Mouse (Mus musculus): ENCODE measurements around the gene Smok3b. TPM values are rescaled to one million over a fixed set of nuclear protein-coding genes. Genes with fewer than 3 reads are reported as not detected.
"Not testable (repeated sequence)": the region's sequence is repeated elsewhere in the genome, so short reads cannot be mapped to it uniquely, and the experiment has no call there.

The Smok3b gene
- total RNA-seq (2021) = not detected
- long read RNA-seq = 0 reads

DNA sequence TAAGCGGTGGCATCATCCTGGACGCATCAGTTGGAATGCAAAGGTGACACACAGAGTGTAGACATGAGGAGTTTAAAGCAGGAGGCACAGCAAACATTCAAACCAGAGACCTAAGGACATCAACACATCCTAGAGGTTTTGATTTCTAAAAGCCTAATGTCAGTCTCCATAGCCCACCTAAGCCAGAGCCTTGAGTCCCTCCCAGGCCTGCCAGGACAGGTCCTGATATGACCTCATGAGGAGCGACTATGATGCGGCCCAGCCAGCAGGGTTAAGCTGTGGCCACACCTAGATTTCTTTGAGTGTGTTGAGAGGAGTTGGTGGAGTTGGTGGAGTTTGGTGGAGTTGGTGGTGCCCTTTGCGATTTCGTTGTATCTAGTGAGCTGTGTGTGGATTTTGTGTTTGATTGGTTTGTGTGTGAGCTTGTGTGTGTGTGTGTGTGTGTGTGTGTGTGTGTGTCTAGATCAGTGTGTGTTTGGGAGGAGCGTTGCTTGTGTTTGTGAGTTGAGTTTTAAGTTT lies at the start of gene Smok3b, which contains the start of gene Smok3a:
Gene Smok3b (plus strand): TSS at position 469 of the 519 bp plus-strand sequence.
Gene Smok3a (plus strand): TSS at position 301 of the 519 bp plus-strand sequence.
- DNase-seq (ENCODE audit: low spot score in 2 of 2) = not testable (repeated sequence)

- no peak for DNase-seq (ENCODE audit: low spot score in 2 of 2)
Measured at GRCm38 (mm10) chr5:137973161-137973560, 48.1 kb upstream of the Smok3b start.

GRCm38 (mm10) chr5:137973738-137974137 lies 47.5 kb upstream of the Smok3b start:
- peak; percentile 17 to 41 for DNase-seq (ENCODE audit: low spot score in 2 of 2)

GRCm38 (mm10) chr5:137974724-137975123 lies 46.5 kb upstream of the Smok3b start:
- DNase-seq (ENCODE audit: low spot score in 2 of 2) = no peak

- DNase-seq (ENCODE audit: low spot score in 2 of 2) = no peak
Measured at GRCm38 (mm10) chr5:137975434-137975833, 45.8 kb upstream of the Smok3b start.

GRCm38 (mm10) chr5:137977291-137977690 lies 43.9 kb upstream of the Smok3b start:
- no peak for DNase-seq (ENCODE audit: low spot score in 2 of 2)

- no peak for DNase-seq (ENCODE audit: low spot score in 2 of 2)
Measured at GRCm38 (mm10) chr5:137979081-137979480, 42.1 kb upstream of the Smok3b start.

GRCm38 (mm10) chr5:137981300-137981699 lies 39.9 kb upstream of the Smok3b start, which contains the start of gene Azgp1:
TSS of gene Azgp1 (plus strand) at chr5:137981520.
- DNase-seq (ENCODE audit: low spot score in 2 of 2) = no peak

DNA sequence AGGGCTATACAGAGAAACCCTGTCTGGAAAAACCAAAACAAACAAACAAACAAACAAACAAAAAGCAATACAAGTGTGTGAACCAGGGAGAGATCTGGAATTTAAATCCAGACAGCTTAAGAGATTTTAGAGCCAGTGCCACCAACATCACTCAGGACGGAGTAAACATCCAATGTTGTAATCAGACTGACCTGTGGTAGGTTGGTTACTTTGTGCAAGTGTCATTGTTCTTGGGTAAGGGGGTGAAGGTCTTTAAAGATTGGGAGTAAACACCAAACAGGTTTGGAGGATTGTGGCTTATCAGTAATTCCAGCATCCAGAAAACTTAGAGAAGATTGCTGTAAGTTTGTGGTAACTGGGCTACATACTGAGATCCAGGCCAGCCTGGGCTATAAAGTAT lies 34.9 kb upstream of the Smok3b start:
- no peak for DNase-seq (ENCODE audit: low spot score in 2 of 2)

DNA sequence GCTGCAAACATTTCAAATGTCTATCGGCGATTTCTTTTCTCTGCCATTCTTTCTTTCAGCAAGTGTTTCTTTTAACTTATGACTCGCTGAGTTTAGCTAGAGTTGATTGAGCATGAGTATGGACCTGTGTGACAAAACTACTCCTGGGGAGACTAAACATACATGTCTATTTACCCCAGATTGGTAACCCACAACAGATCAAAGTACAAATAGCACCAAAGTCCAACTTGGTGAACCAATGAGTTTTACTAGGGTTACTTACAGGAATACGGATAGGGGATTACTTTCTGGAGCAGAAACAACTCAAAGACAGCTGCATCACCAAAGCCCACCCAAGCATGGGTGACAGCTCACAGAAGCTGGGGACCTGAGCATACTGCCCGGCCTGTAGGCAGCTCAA lies 11.8 kb upstream of the Smok3b start:
- no peak for DNase-seq (ENCODE audit: low spot score in 2 of 2)

- DNase-seq (ENCODE audit: low spot score in 2 of 2) = no peak
Measured at GRCm38 (mm10) chr5:138012382-138012781, 8.8 kb upstream of the Smok3b start.

DNA sequence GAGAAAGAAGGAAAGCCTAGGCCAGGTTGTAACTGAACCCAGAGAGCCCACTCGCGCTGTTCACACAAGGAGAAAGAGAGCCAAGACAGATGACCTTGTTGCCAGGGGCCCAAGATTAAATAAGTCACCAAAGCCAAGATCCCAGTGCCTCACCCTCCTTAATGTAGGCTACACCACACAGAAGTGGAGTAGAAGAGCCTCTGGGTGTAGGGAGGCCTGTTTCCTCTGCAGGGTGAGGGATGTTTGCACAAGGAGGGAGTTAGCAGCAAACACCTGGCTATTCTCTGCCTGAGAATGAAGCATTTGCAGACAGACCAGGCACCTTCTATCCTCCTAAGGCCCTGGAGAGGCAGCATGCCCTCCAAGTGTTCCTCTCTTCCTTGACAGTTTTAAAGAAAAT lies 4.7 kb upstream of the Smok3b start:
- no peak for DNase-seq (ENCODE audit: low spot score in 2 of 2)

GRCm38 (mm10) chr5:138016997-138017396 lies 4.2 kb upstream of the Smok3b start:
- DNase-seq (ENCODE audit: low spot score in 2 of 2) = no peak

- not testable (repeated sequence) for DNase-seq (ENCODE audit: low spot score in 2 of 2)
Measured at GRCm38 (mm10) chr5:138019577-138019976, 1.7 kb upstream of the Smok3b start.

GRCm38 (mm10) chr5:138052894-138053293 lies 31.7 kb downstream of the Smok3b start, which contains the start of gene Smok3c:
TSS of gene Smok3c (plus strand) at chr5:138053194.
- not testable (repeated sequence) for DNase-seq (ENCODE audit: low spot score in 2 of 2)

DNA sequence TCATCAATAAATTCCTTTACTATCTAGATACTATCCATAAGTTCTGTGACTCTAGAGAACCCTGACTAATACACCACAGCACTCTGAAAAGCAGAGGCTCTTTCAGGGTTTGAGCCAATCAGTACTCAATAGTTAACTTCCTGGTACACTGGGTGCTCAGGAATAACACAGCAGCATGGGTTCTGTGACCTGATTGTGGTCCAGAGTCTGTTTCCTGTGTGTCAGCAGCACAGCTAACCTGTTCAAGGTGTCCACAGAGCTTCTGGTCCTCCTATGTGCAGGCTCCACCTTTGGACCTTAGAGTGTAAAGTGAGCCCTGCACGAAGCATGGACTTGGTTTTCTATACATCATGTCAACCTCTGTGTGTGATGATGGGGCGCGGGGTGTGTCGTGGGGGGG lies 52.6 kb downstream of the Smok3b start:
- no peak for DNase-seq (ENCODE audit: low spot score in 2 of 2)

DNA sequence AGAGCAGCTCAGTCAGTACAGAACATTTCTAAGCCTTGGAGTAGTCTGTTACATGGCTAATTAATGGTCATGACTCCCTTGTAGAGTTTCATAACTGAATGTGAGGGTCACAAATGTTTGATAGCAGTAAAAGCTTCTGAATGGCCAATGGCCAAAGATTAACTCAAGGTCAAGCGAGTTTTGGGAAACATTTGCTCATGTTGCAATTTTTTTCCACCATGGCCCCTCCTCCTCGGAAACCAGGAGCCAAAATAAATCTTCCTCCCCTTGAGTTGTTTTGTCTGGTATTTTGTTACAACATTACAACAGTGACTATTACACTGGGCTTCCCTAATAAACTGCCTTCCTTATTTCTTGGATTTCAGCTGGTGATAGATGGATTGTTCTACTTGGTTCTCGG lies 54.5 kb downstream of the Smok3b start:
- no peak for DNase-seq (ENCODE audit: low spot score in 2 of 2)

- DNase-seq (ENCODE audit: low spot score in 2 of 2) = no peak
Measured at GRCm38 (mm10) chr5:138076148-138076547, 54.9 kb downstream of the Smok3b start.

DNA sequence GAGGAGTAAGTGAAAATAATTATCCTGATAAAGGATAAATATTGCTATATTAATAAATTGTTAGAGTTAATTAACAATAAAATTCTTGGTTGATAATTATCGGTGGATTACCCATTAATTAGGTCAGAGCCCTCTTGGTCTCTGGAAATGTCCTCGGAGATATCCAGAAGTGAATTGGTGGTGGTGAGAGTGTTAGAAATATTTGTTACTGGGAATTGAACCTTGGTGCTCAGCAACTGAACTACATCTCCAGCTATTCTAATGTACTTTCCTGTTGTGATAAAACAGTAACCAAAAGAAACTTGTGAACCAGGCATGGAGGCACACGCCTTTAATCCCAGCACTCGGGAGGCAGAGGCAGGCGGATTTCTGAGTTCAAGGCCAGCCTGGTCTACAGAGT lies 59.2 kb downstream of the Smok3b start:
- DNase-seq (ENCODE audit: low spot score in 2 of 2) = no peak

- DNase-seq (ENCODE audit: low spot score in 2 of 2) = no peak
Measured at GRCm38 (mm10) chr5:138081446-138081845, 60.2 kb downstream of the Smok3b start.

- no peak for DNase-seq (ENCODE audit: low spot score in 2 of 2)
Measured at GRCm38 (mm10) chr5:138083318-138083900, 62.2 kb downstream of the Smok3b start.

GRCm38 (mm10) chr5:138083936-138084335 lies 62.7 kb downstream of the Smok3b start:
- no peak for DNase-seq (ENCODE audit: low spot score in 2 of 2)

GRCm38 (mm10) chr5:138084507-138084906 lies 63.3 kb downstream of the Smok3b start:
- DNase-seq (ENCODE audit: low spot score in 2 of 2) = peak in 1 of 2 experiments; percentile 16

Measured in layer of hippocampus, postnatal 10 days (tissue).